Mouse (Mus musculus) right cerebral cortex, postnatal 36 days (tissue): ENCODE measurements around the gene Ncoa5.

Source experiments
- DNase-seq, 2 experiments: peaks; one replicate each; pipeline ENCODE4 v3.0.0; 2022; ENCODE audit warnings: low spot score in 2 of 2, mixed read lengths in 1 of 2

The Ncoa5 gene

DNA sequence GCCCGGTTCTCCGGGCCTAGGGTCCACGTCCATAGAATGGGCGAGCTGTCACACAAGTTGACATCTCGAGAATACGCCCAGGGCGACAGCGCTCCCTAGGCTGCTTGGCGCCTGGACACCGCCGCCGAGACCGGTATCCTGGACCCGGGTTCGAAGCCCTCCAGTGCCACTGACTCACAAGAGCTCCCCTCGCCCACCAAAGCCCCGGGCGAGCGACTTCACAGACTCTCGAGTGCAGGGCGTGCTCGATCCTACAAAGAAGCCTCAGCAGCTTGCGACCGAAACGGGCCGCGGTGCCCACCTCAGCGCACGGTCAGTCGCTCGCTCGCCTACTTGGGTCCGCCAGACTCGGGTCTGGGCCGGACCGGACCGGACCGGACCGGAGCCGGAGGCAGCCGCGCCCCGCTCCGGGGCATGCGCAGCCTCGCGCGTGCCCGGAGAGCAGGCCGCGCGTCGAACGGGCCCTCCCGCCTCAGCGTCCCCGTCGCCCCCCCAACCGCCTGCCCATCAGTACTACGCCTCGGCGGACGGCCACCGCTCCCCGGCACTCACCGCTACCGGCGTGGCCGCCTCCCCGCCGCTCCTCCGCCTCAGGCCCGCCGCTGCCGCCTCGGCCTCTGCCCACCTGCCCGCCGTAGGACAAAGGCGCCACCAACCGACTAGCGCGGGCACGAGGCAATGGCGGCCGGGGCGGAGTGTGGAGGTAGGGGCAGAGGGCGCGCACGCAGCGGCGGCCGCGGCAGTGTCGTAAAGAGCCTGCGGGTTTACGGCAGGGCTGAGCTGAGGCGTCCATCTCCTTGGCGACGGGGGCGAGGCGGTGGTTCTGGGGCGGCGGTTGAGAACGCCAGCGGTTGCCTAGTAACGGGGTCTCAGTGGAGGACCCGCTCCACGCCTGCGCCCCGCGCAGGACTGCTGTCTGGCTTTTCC is at the start of gene Ncoa5:
Gene Ncoa5, minus strand, starts transcription at position 737 of the 927 bp plus-strand sequence.
- DNase-seq = peak; percentile 96 to 97

GRCm38 (mm10) chr2:165081257-165081656 is 46.6 kb upstream of the Ncoa5 start:
- no peak for DNase-seq

DNA sequence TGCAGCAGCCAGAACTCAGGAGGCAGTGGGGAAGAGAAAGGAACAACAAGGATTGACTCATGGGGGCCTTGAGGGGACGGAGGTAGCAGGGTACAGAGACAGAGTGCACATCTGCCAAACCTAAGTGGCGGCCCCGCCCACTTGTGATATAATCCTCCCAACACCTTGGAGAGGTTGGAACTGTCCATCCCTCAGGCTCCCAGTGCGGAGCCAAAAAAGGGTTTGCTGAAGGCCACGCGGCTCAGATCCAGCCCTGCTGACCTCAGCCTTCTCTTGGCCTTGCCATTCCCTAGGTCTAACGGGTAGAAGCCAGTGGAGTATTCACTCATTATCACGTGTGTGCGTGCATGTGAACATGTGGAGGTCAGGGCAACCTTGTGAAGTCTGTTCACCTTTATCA is 46.0 kb upstream of the Ncoa5 start:
- no peak for DNase-seq

DNA sequence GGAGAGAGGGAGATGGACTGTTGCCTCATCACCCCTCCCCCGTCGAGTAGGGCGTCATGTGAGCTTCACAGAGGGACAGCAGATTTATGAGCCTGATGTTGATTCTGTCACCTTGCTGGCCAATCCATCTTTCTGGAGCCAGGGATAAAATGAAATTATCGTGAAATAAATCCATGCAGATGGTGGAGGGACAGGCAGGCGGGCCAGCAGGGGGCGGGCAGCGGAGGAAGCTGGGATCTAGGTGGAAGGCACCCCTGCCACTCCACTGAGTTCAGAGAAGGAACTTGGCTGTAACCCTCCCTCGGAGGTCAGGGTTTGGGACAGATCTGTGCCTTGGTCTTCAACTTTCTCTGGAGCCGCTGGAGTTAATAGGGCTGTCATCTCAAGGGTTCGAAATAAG is 43.9 kb upstream of the Ncoa5 start:
- DNase-seq = no peak

DNA sequence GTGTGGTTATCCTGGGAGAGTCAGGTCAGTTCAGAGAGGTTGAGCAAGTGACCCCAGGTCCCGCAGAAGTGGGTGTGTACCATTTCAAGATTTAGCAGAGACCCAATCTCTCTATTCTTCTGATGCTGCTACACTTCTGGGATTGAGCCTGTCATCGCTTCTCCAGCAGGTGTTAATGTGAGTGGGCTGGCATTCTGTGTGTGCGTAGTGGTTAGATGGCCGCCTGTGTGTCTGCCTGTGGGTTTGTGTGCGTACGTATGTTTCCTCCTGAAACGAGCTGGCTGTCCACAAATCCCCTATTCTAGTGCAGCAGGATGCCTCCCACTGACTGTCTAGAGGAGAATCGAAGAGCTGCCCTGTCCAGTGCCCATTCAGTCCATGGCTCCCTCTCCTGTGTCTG is 43.4 kb upstream of the Ncoa5 start:
- DNase-seq = no peak

DNA sequence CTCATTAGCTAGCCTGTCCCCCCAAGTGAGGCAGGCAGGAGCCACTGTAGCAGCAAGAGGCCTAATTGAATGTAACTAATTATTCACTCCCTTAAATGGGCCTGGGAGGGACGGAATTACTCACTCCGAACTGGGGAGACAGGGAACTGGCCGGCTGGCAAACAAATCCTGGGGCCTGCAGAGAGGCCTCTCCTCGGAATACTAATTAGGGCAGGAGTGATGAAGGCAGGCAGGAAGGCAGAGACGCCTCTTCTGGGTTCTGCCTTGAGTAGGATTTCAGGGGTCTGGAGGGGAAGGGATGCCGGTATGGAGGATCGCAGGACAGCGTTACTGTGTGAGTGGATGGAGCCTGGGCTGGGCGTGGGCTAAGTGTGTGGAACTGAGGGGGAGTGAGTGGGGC is 42.4 kb upstream of the Ncoa5 start:
- DNase-seq = no peak

- DNase-seq = peak; percentile 80 to 83
Measured at GRCm38 (mm10) chr2:165074937-165075336, 40.3 kb upstream of the Ncoa5 start.

DNA sequence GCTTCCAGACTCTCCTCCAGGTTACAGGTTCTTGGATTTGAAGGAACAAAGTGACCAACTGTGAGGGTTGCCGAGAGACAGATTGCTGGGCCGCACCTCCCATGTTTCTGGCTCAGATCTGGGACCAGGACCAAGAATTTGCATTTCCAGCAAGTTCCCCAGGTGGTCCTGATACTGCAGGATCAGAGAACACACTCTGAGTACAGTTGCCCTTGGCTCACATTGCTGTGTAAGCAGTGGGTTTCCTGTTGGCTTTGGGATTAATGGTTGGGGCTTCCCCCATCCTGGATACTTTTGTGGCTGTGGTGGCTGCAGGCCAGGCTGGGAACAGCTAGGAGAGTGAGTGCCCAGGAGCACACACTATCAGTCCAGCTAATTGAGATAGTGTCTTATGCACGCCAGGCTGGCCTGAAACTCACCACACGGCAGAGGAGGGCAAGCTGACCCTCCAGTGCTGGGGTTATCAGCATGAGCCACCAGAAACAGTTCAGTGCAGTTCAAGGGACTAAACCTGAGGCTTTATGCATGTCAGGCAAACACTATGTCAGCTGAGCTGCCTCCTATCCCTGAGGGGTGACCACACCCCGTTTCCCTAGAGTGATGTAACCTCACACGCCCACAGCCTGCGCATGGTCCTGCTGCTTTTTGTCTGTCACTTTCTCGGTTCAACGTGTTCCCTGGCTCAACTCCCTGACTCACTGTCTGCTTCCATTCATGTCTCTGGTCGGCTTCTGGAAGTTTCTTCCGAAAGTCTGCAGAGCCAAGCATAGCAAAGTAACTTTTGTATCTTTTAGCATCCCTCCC is 39.6 kb upstream of the Ncoa5 start:
- DNase-seq = peak; percentile 62 to 71

GRCm38 (mm10) chr2:165073381-165073781 is 38.7 kb upstream of the Ncoa5 start:
- DNase-seq = peak in 1 of 2 experiments; percentile 32

DNA sequence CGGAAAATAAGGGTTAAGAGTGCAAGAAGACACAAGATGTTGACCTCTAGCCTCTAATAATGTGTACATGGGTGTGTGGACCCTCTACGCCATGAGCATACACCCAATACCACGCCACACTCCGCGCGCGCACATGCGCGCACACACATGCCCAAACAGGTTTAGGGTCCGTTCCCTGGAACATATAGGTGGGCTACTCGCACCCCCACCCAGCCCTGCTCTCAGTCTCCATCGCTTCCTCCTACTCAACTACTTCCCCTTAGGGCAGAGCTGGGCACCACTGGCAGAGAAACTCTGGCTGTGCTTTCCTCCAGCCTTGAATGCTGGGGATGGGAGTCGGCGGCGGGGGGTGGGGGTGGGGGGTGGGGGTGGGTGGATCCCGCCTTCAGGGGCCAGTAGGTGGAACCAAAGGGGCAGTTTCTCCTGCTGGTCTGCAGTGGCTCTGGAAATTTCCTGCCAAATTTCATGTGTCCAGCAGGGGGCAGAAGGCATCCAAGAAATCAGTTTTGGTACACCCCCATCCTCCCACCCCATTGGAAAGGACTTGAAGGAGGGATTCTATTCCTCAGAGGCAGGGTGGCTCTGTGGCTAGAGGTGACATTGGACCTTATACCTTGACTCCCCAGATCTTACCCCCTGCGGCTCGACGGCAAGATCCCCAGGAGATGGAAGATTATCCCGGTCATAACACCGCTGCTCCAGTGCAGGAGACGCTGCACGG is 35.6 kb upstream of the Ncoa5 start:
- DNase-seq = peak; percentile 52 to 53

GRCm38 (mm10) chr2:165068806-165069205 is 34.1 kb upstream of the Ncoa5 start:
- no peak for DNase-seq

- peak; percentile 77 to 86 for DNase-seq
Measured at GRCm38 (mm10) chr2:165064489-165064888, 29.8 kb upstream of the Ncoa5 start.

DNA sequence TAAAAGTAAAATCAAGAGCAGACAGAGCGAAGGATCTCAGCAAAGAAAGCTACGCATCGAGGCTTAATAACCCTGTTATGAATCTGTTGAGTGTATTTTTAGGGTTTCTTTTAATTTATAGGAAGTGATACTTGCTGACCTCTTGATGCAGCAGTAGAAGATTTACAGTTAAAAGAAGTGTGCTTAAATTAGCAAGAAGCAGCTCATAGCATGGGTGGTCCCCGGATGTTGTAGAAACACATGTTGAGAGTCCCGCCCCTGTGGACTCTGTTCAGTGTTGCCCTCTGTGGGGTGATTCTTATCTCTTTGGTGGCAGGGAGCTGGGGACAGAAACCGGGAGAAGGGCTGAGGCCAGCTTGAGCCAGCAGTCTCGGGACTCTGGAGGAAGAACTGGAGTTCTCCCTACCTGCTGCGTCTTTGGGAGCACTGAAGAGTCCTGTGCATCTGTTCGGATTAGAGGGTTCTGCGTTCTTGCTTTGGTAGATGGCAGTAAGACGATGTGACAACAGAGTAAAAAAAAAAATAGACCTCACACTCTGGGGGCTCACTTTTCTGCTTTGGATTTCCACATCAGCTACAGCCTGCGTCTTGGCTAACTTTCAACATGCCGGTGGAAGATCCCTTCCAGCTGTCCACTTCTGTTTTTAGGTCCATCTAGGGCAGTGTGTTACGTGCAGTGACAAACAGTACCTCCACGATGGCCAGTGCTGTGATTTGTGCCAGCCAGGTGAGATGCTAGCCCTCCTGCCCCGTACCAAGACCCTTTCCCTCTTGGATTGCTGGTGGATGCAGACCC is 27.2 kb upstream of the Ncoa5 start:
- DNase-seq = no peak

GRCm38 (mm10) chr2:165059961-165060360 is 25.3 kb upstream of the Ncoa5 start:
- no peak for DNase-seq

GRCm38 (mm10) chr2:165056377-165057085 is 21.9 kb upstream of the Ncoa5 start:
- DNase-seq = no peak

- no peak for DNase-seq
Measured at GRCm38 (mm10) chr2:165055905-165056304, 21.2 kb upstream of the Ncoa5 start.

DNA sequence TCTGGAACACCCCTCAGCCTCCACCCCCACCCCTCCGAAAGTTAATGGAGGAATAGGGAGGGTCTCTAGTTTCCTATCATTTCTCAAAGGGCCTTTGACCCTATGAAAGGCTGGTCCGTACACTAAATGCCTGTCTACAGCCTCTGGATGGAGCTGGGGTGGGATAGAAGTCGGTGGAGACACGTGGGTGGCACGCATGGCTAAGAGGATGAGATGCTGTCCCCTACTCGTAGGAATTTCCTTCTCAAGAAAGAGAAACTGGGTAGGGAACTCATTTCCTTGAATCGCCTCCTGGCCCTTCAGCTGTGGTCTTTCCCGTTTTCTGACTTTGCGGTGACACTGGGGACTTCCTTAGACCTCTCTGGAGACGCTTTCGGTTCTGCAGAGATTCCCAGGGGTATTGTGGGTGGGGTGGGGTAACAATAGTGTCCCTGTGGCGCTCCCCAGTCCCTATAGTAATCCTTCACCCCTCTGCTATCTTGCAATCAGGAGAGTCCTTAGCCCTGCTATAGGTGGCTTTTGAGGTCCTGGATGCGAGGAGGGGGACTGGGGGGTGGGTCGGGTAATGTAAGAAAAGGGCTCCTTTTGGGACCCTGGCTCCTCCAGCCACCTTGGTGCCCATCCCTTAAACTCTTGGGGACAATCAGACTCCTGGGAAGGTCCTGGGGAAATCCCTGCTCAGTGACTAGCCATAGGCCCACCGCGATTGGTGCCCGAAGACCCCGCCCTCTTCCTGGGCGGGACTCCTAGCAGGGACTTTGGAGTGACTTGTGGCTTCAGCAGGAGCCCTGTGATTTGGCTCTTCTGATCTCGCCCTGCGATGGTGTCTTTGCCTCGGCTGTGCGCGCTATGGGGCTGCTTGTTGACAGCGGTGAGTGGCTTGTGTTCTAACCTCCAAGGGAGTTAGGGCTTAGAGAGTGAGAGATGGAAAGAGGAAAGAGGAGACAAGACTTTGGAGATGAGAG is 20.5 kb upstream of the Ncoa5 start, which contains the start of gene Cd40:
Gene Cd40, plus strand, starts transcription at position 740 of the 965 bp plus-strand sequence.
- no peak for DNase-seq

- DNase-seq = no peak
Measured at GRCm38 (mm10) chr2:165051566-165051965, 16.9 kb upstream of the Ncoa5 start.
